Mouse (Mus musculus) lung, embryonic 14.5 days (tissue): ENCODE measurements around the gene Grin2b. TPM values are rescaled to one million over a fixed set of nuclear protein-coding genes. Genes with fewer than 3 reads are reported as not detected.

Experiments used
- ATAC-seq: fragments of 200-750 bp; cut with Nextera tagmentation; 2 replicates; pipeline ENCODE4 v1.8.0; 2017; ENCODE audit warnings: mild to moderate bottlenecking, moderate TSS enrichment, moderate library complexity; ENCODE audit not compliant: insufficient read depth
- DNase-seq: peaks from one replicate; pipeline ENCODE4 v3.0.0-alpha.2; 2015
- H3K27ac ChIP-seq: fragments of 300-500 bp; sonication (generic); 2 replicates; pipeline ENCODE4 v1.5.1; 2014; ENCODE audit warnings: low read depth, mild to moderate bottlenecking, moderate library complexity
- H3K27me3 ChIP-seq: fragments of 300-500 bp; sonication (generic); 2 replicates; pipeline ENCODE4 v1.6.1; 2014; ENCODE audit warnings: low read length, control low read depth; ENCODE audit not compliant: insufficient read depth
- H3K36me3 ChIP-seq: fragments of 300-500 bp; sonication (generic); 2 replicates; pipeline ENCODE4 v1.6.1; 2014; ENCODE audit warnings: control low read depth; ENCODE audit not compliant: insufficient read depth
- H3K4me1 ChIP-seq: fragments of 300-500 bp; sonication (generic); 2 replicates; pipeline ENCODE4 v1.6.1; 2014; ENCODE audit warnings: antibody characterized with exemption, control low read depth; ENCODE audit not compliant: insufficient read depth
- H3K4me2 ChIP-seq: fragments of 300-500 bp; sonication (generic); 2 replicates; pipeline ENCODE4 v1.6.1; 2014; ENCODE audit warnings: mild to moderate bottlenecking
- H3K4me3 ChIP-seq: fragments of 300-500 bp; sonication (generic); 2 replicates; pipeline ENCODE4 v1.5.1; 2014; ENCODE audit warnings: low read depth, low read length
- H3K9ac ChIP-seq: fragments of 300-500 bp; sonication (generic); 2 replicates; pipeline ENCODE4 v1.6.1; 2014
- H3K9me3 ChIP-seq: fragments of 300-500 bp; sonication (generic); 2 replicates; pipeline ENCODE4 v1.6.1; 2016; ENCODE audit warnings: low read depth, low read length, control low read depth
- CTCF ChIP-seq: IDR thresholded peaks from 2 replicates; pipeline ENCODE4 v1.5.1; 2016; ENCODE audit warnings: antibody characterized with exemption, low read depth
- WGBS: fragments of 180-500 bp; shearing (Covaris S2); extraction: QIAGEN DNeasy Blood & Tissue Kit; methylation state at CpG from one replicate; pipeline ENCODE4 v1.1.7; 2014; 5-methylcytosine and 5-hydroxymethylcytosine counted together
- polyA plus RNA-seq: library from polyadenylated mRNA; unstranded; fragments of >200 nt; fragmentation: Nextera tagmentation; extraction: Ambion mirVana; gene quantifications from 2 replicates; pipeline ENCODE4 v1.2.1, GENCODE M21; 2014

The Grin2b gene
- polyA plus RNA-seq, 1 experiment from 2014 or later, result 0.82 TPM

DNA sequence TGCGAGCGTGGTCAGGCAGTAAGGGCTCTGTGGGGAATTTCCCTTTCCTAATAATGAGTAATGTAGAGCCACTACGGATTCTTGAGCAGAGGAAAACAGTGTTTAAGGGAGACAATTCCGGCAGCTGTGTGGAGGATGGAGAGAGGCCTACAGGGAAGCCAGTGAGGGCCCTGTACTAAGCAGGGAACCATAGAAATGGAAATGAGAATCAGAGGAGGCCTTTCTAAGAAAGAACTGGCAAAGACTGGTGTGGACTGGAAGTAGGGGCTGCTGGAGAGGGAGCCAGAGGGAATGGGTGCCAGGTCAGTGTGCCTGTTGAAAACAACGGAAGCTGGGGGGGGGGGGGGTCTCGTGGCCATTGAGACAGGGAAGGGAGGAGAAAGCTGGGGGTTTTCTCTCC lies 23.2 kb downstream of the Grin2b start:
- DNase-seq (no peak), ATAC-seq (no peak)
- Histone ChIP-seq H3K36me3 (no peaks in the 10 kb centered on the region), H3K9me3 (no peaks in the 10 kb centered on the region), H3K9ac (no peak overlapping the region), H3K4me2 (no peak overlapping the region), H3K4me3 (no peak overlapping the region), H3K4me1 (no peaks in the 10 kb centered on the region), H3K27ac (no peak overlapping the region), H3K27me3 (no peaks in the 10 kb centered on the region)
- TF ChIP-seq CTCF, result no peak
- WGBS, result 57% methylated on average over 5 of the region's 6 CpGs

DNA sequence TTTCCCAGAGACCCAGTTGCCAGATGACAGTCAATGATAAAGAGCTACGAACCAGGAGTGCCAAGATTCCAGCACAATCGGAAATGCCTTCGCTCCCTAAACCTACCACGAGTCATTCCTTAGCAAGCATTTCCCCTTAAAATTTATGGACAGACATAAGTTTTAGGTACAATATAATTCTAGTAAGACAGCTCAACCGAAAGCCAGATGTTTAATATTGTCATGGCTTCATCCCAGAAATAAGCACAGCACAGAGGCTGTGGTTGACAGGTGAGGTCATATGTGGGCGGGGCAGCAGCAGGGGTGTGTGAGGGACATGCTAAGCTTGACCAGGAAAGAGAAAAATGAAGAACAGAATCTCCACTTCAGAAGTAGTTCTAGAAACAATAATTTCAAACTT lies 33.3 kb downstream of the Grin2b start:
- Histone ChIP-seq H3K9me3 (no peaks in the 10 kb centered on the region), H3K4me2 (no peak overlapping the region), H3K27me3 (no peaks in the 10 kb centered on the region), H3K4me1 (no peaks in the 10 kb centered on the region), H3K27ac (no peak overlapping the region), H3K4me3 (no peak overlapping the region), H3K9ac (no peak overlapping the region), H3K36me3 (no peaks in the 10 kb centered on the region)
- TF ChIP-seq CTCF, result no peak
- ATAC-seq, result no peak
- WGBS, result 80% methylated on average over 6 of the region's 6 CpGs
- no peak for DNase-seq

DNA sequence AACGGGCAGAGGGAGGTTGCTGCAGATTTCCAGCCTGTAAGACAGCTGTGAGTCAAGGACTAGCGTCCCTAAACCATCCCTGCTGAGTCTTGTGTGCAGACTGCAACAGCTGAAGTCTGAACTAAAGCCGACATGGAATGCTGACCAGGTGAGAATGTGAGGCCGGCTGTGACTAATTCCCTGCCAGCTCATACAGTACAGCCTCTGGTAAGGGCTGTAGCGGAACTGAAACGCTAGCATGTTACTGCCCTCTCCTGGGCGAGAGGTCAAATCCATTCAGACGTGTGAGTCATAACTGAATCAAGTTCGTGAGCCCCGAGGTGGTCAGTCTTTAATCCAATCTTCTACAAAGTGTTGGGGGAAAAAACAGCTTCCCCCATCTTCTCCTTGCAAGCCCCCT lies 42.9 kb downstream of the Grin2b start:
- 17% methylated on average over 10 of the region's 10 CpGs for WGBS
- peak; percentile 75 for ATAC-seq

DNA sequence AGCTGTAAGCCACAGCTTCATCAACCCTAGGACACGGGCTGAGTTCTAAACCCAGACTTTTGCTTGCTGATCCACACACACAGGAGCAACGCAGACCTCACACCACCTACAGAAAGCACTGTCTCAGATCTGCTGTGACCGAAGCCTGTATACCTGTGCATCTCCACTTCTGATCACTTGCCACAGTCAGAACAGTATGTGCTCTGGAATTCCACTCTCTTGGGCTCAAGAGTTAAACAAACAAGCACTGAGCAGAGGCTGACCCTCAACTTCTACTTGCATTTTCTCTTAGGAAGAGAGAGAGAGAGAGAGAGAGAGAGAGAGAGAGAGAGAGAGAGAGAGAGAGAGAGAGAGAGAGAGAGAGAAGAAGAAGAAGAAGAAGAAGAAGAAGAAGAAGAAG lies 50.7 kb downstream of the Grin2b start:
- Histone ChIP-seq H3K9me3 (no peaks in the 10 kb centered on the region), H3K4me1 (no peaks in the 10 kb centered on the region), H3K27me3 (no peaks in the 10 kb centered on the region), H3K36me3 (no peaks in the 10 kb centered on the region), H3K4me2 (no peak overlapping the region), H3K4me3 (no peak overlapping the region), H3K27ac (no peak overlapping the region), H3K9ac (no peak overlapping the region)
- DNase-seq, result peak; percentile 5
- no peak for ATAC-seq
- no peak for TF ChIP-seq CTCF
- 59% methylated on average over 3 of the region's 3 CpGs for WGBS

More for the DNA sequence above, 42.9 kb downstream of the Grin2b start:
- Histone ChIP-seq H3K4me3 (no peak overlapping the region), H3K4me1 (no peaks in the 10 kb centered on the region), H3K36me3 (no peaks in the 10 kb centered on the region), H3K27me3 (no peaks in the 10 kb centered on the region), H3K9me3 (no peaks in the 10 kb centered on the region), H3K9ac (no peak overlapping the region), H3K27ac (no peak overlapping the region), H3K4me2 (no peak overlapping the region)
- peak; percentile 63 for TF ChIP-seq CTCF
- DNase-seq, result peak; percentile 73

DNA sequence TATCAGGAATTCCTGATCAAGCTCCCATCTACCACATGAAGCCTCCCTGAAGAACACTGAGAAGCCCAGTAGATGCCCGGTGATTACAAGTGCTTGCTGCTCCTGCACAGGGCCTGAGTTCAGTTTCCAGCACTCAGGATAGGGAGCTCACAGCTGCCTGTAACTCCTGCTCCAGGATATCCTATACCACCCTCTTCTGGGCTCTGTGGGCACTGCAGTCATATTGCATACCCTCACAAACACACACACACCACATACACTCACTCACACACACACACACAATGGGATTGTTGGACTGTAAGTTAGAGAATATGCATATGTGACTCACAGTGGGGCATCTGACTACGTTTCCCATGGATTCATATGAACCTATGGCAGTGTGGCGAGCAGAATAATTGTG lies 55.9 kb downstream of the Grin2b start:
- Histone ChIP-seq H3K4me2 (no peak overlapping the region), H3K9me3 (no peaks in the 10 kb centered on the region), H3K27ac (no peak overlapping the region), H3K4me3 (no peak overlapping the region), H3K4me1 (no peaks in the 10 kb centered on the region), H3K27me3 (no peaks in the 10 kb centered on the region), H3K36me3 (no peaks in the 10 kb centered on the region), H3K9ac (no peak overlapping the region)
- TF ChIP-seq CTCF, result peak; percentile 28
- DNase-seq (peak; percentile 9), ATAC-seq (no peak)
- WGBS, result 91% methylated on average over 3 of the region's 3 CpGs

DNA sequence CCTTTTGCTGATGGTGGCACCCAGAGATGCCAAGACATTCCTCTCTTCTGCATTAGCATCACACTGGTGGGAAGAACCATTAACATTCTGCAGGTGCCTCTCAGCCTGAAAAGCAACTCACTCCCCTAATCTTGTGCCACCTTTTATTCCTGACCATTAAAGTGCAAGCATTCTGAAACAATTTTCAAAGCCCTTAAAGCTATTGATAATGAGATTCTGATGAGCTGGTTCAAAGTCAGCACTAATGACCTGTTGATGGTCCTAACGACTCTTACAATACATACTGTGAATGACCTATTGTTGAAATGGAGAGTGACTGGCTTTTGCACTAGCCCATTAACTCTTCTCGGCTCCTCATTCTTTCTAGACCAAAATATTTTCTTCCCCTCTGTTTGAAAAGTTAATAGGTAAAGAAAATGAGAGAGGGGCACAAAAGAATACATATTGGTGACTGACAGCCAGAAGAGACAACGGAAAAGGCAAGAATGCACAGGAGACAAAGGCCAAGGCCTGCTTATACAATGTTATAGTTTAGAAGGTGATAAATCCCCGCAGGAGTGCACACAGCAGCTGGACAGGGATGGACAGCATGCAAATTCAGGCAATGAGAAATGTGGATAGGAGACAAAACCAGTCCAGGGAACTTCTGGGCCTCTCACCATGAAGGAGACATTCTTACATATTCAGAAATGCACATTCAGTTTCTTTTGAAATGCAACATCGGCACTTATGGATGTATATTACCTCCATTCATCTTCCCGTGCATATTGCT lies 59.5 kb downstream of the Grin2b start:
- 56% methylated on average over 6 of the region's 6 CpGs for WGBS
- TF ChIP-seq CTCF, result no peak
- H3K4me2 ChIP-seq, result no peak overlapping the region
- no peak for DNase-seq
- H3K27ac ChIP-seq, result no peak overlapping the region
- no peaks in the 10 kb centered on the region for H3K4me1 ChIP-seq
- H3K36me3 ChIP-seq, result no peaks in the 10 kb centered on the region
- H3K4me3 ChIP-seq, result no peak overlapping the region
- ATAC-seq, result no peak
- no peaks in the 10 kb centered on the region for H3K9me3 ChIP-seq
- no peak overlapping the region for H3K9ac ChIP-seq
- no peaks in the 10 kb centered on the region for H3K27me3 ChIP-seq

DNA sequence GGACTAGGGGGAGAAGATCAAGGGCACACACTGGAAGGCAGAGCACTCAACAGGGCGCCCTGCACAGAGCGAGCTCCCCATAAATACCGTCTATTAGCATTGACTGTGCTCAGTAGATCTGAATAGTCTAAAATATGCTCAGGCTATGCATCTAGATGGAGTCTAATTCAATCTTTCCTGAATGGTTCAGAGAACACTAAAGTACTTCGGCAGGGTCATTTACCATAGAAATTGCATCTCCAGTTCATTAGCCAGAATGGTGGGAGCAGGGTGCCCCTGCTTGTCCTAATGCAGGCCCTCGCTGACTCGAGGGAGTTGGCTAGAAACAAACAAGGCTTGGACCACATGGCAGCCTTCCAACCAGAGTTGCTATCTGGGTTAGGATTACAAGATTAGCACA lies 64.1 kb downstream of the Grin2b start:
- H3K4me3 ChIP-seq, result no peak overlapping the region
- ATAC-seq (no peak), DNase-seq (no peak)
- H3K4me2 ChIP-seq, result no peak overlapping the region
- no peak overlapping the region for H3K9ac ChIP-seq
- no peak for TF ChIP-seq CTCF
- H3K27ac ChIP-seq, result no peak overlapping the region
- H3K36me3 ChIP-seq, result no peaks in the 10 kb centered on the region
- no peaks in the 10 kb centered on the region for H3K27me3 ChIP-seq
- H3K9me3 ChIP-seq, result no peaks in the 10 kb centered on the region
- H3K4me1 ChIP-seq, result no peaks in the 10 kb centered on the region
- WGBS, result 77% methylated on average over 6 of the region's 6 CpGs
